Mouse (Mus musculus) thymus, adult 2 months (tissue): ENCODE measurements around the gene Mcm2.

Experiments used
- CTCF ChIP-seq: fragments of 200-500 bp; IDR thresholded peaks from 2 replicates; pipeline ENCODE4 v1.5.1; 2012; ENCODE audit warnings: mild to moderate bottlenecking, control low read depth, low read length, moderate library complexity, borderline replicate concordance; ENCODE audit not compliant: control insufficient read depth, poor library complexity, insufficient read depth; ENCODE audit errors: extremely low read depth
- POLR2A ChIP-seq: fragments of 200-500 bp; IDR thresholded peaks from 2 replicates; pipeline ENCODE4 v1.6.1; 2012; ENCODE audit warnings: mild to moderate bottlenecking, low read length, control low read depth, moderate library complexity; ENCODE audit not compliant: control insufficient read depth, poor library complexity, insufficient read depth; ENCODE audit errors: extremely low read depth

GRCm38 (mm10) chr6:88914799-88915198 lies 16.2 kb upstream of the Mcm2 start:
- TF ChIP-seq CTCF (no peak), POLR2A (no peak)
